Mouse (Mus musculus) heart, adult 18-20 months (tissue): Measurements from ENCODE around the gene Nr1i2. TPM values are rescaled to one million over a fixed set of nuclear protein-coding genes. Genes with fewer than 3 reads are reported as not detected.
"Not testable (repeated sequence)": the region's sequence is repeated elsewhere in the genome, so short reads cannot be mapped to it uniquely, and the experiment has no call there.

Source experiments
- DNase-seq, 2 experiments: peaks; one replicate each; pipeline ENCODE4 v3.0.0; 2021 to 2022; ENCODE audit warnings: mixed read lengths in 1 of 2
- long read RNA-seq, 2 experiments: library from polyadenylated mRNA; stranded (forward); transcript quantifications; one replicate each; pipeline ENCODE4 v2.0.0; 2021
- total RNA-seq, 2 experiments: library from RNA; stranded (reverse); gene quantifications; 2 replicates each; pipeline ENCODE4 v1.2.3; 2021

Nr1i2 gene
- not detected for total RNA-seq
- long read RNA-seq, experiment 1, result 0 reads
- long read RNA-seq, experiment 2, result 0 reads

- no peak for DNase-seq
These were observed at the start of gene Nr1i2 for GRCm38 (mm10) chr16:38294685-38295348. Nr1i2 (minus strand) TSS chr16:38294824.

DNA sequence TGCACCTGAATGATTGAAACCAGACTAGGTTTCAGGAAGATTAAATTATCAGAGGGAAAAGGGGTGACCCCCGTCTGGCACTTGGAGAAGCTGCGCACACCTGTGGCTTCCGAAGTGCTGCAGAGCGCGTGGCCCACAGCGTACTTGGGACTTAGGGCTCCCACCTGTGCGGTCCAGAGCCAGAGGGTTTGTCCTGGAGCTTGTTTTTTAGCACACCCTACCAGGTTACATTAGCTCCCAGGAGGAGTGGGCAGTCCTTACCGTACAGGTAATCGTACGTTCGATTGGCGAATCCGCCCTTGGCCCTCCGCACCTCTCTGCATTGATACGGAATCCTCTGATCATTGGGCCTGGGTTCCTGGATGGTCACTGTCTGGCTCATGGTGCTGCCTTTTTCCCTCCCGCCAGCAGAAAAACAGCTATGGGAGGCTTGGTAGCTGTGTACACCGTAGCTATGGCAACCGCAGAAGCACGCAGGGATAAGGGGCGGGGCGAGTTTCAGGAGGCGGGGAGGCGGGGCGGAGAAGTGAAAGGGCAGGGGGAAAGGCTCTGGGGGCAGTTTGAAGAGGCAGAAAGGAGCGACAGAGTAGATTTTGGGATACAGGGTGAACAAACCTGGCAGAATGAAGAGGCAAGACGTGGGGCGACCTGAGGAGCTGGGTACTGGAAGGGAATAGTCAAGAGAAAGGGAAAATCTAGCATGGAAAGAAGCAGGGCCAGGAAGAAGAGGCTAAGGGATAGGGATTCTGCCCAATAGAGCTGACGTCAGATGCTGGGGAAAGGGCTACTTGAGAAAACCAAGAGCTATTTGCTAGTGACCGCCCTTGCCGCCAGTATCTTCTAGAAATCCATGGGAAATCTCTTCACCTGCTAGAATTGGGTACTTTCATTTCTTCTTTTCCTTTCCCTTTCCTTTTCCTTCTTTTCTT, 47.0 kb upstream of the Nr1i2 start, which contains the start of gene Maats1:
Maats1 (minus strand) TSS at position 748 of the 929 bp plus-strand sequence.
- DNase-seq, result peak; percentile 83 to 84

GRCm38 (mm10) chr16:38338077-38338476, 43.5 kb upstream of the Nr1i2 start:
- DNase-seq, result not testable (repeated sequence)

DNA sequence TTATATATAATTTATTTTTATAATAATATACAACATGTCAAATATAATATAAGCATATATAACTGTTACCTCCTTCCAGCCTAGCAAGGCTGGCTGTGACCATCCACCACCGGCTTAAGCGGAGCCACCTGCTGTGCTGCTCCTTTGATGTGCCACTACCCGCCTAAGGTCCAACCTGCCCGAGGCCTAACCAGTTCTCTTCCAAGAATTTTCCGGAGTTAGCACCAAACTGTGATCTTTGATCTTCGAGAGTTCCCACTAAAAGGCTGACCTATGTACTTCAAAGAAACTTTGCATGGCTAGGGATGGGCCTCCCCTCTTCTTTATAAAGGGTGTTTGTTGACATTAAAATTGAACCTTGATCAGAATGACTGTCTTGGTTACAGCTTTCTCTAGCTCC, 39.8 kb upstream of the Nr1i2 start:
- no peak for DNase-seq

DNA sequence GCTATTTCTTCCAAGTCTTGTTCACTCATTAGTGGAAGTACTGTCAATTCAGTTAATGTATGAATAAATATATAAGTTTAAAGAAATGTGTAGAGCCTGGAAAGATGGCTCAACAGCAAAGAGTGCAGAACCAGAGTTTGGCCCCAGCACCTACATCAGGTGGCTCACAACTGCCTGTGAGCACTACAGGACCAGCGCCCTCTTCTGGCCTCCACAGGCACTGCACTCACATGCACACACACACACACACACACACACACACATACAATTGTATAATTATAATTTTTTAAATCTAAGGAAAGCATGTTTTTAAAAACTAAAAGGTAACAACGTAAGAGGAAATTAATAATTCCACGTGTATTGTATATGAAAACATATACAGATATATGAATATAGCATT, 34.7 kb upstream of the Nr1i2 start:
- DNase-seq, result no peak

DNA sequence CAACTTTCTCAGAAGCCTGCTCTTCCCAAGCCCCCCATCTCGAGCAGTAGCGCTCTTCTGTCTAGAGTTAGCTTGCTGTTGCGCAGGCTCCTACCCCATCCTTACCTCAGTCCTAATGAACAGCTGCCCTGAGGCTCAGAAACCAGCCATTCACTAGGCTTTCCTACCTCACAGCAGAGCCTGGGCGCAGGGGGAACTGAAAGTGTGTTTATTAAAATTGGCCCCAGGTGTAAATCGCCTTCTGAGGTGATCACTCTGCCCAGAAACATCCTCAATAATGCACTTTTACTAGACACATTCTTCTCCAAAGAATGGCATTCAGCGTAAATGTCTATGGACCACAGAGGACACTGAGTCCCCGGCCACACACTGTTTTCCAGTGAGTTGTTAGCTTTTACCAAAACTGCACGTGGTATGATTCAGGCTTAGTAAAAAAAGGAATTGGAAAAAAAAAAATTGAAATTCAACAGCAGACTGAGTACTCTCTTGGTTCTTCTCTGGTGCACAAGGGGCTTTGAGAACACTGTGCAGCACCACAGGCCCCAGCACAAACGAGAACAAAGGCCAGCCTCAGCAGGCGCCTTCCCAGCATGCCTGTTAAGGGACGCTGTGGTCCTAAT, 32.3 kb upstream of the Nr1i2 start:
- no peak for DNase-seq

- no peak for DNase-seq
These were observed 29.7 kb upstream of the Nr1i2 start for GRCm38 (mm10) chr16:38324311-38324710.

DNA sequence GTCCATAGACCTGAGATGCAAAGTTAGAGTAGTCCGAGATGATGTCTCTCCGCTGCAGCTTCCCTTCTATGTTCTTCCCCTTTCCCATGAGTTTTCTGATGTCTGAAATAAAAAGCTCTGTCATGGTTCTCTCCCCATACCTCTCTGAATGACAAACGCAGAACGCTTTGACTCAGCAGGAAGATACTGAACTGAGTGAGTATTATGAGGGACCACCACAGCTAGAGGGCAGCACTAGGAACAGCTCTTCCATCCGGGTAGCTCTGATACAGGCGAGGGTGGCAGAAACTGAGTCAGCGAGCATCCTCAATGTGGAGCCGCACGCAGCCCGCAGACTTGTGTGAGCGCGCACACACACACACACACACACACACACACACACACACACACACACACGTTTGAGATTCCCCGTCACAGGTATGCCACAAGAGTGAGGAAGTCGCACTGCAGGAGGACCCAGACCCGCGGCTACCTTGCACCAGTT, 26.9 kb upstream of the Nr1i2 start:
- peak; percentile 29 to 67 for DNase-seq

DNA sequence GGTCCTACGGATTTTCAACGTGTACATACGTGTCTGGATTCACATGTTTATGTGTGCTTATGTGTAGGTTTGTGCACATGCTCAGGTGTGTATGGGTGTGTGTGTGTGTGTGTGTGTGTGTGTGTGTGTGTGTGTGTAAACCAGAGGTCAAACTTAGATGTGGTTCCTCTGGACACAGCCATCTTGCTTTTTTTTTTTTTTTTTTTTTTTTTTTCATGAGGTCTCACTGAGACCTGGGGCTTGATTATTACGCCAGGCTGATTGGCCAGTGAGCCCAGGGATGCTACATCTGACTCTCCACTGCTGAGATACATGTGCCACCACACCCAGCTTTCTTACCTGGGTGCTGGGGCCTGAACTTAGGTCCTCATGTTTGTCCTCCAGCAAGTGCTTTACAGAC, 24.5 kb upstream of the Nr1i2 start:
- no peak for DNase-seq

DNA sequence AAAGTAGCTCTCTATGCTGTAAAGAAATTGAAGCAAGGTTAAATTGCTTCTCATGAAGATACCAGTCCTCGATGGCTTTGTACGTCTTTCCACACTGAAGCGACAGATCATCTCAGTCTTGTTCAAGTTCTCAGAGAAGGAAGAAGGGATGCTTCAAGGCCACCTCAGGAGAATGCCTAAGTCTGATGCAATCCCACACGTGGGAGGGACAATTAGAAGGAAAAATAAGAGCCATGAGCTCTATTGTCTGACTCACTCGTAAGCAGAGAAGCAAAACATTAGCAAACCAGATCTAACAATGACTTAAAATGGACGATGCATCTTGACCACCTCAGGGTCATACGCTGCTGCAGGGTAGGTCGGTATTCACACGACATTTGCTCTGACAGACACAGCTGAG, 23.9 kb upstream of the Nr1i2 start:
- no peak for DNase-seq

DNA sequence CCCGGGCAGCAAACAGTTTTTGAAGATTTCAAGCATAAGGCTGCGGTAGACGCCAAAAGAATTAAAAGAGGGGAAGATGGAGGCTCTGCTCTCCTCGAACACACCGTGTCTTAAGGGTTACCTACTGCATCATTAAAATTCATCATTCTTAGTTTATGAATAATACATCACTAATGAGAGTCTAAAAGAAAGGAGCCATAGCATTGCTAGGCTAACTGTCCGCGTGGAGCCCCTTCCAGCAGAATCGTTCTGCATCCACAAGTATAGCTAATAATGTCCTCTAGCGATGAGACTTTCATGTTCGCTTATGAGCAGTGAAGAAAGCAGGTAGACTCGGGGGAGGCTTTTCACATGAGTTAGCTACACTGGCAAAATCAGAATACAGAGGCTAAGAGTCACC, 13.6 kb upstream of the Nr1i2 start:
- DNase-seq, result no peak

GRCm38 (mm10) chr16:38307651-38308050, 13.0 kb upstream of the Nr1i2 start:
- no peak for DNase-seq

DNA sequence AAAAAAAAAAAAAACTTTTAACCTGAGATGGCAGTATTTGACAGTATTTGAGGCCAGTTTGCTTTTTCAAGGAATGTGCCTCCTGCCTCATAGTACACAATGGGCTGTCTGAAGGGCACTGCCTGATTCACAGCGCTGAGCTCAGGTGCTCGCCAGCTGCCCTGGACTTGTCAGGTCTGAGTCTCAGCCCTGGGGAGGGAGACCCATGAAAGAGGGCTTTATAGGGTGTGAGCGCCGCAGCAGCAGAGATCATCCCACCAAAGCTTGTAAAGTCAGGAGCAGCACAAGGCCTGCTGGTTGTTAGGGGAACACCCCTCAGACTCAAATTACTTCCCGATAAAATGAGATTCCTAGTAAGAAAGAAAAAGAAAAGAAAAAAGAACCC, 12.6 kb upstream of the Nr1i2 start:
- no peak for DNase-seq

DNA sequence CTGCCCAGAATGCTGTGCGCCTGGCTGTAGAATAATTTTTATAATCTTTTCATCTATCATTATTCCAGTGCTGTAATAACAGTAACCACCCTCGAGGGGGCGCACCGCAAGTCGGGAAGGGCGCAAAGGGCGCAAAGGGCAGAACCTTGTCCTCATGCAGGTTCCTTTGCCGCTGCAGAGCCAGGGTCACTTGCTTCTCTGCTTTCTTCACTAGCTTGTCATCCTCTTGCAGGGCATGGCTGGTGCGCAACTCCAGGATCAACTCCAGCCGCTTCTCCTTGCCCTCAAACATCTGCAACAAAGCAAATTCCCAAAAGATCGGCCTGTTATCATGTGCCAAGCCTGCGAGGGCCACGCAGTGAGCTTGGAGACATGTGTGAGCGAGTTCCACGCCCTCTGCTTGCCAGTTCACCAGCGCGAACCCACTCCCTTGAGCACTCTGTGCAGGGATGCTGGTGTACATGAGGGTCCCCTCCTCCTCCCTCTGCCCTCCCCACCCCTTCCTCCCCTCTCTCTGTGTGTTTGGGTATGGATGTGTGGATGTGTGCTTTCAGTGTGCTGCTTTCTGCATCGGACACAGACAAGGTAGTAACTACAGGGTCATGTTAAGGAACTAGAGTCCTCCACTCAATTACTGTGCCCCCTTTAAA, 12.1 kb upstream of the Nr1i2 start:
- peak in 1 of 2 experiments; percentile 4 for DNase-seq

DNA sequence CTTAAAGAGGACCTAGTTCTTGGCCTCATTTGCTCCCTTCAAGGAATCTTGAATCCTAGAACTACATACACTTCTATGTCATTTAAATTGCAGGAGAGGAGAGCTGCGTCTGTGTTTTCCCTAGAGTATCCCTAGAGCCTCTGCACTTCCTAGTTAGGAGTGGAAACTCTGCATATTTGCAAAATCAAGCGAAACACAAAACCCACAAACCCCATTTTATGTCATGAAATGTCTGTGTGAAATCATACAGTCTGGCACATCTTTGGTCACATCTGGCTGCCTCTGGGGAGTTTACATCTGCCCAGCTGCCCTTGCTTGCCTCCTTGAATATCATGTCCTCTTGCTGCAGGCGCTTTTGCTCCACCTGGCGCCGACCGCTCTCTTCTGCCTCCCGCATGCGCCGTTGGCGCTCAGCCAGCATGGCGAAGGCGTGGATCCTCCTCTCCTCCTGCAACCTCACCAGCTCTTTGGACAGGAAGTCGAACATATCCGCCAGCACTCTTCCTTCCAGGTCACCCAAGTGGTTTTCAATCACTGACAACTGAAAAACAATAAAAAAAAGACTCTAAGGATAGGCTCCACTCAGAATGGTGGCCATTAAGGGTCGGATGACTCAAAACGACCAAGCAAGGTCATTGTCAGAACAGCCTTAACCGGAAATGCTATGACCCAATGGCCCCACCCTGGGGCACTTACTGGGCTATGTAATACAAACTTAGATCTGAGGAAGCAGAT, 10.0 kb upstream of the Nr1i2 start:
- peak; percentile 21 to 31 for DNase-seq

- no peak for DNase-seq
These were observed 7.7 kb upstream of the Nr1i2 start for GRCm38 (mm10) chr16:38302367-38302766.

DNA sequence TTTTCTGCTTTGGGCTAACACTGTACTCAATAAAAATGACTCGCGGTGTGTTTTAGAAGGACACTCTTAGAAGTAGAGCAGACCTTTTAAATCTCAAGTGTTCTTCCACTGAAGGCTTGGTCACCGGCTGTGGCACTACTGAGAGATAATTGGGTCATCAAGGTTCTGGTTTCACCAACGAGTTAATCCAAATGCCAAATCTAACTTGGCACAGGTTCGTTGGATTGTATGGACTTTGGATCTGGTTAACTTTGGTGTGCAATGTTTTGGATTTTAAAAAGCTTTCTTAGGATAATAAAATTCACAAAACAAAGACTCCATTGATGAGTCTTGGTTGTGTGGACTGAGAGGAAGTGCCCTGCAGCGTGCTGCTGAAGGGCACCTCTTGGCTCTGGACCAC, 3.8 kb upstream of the Nr1i2 start:
- DNase-seq, result no peak

GRCm38 (mm10) chr16:38295349-38295930, 816 bp upstream of the Nr1i2 start:
- peak in 1 of 2 experiments; percentile 12 for DNase-seq

DNA sequence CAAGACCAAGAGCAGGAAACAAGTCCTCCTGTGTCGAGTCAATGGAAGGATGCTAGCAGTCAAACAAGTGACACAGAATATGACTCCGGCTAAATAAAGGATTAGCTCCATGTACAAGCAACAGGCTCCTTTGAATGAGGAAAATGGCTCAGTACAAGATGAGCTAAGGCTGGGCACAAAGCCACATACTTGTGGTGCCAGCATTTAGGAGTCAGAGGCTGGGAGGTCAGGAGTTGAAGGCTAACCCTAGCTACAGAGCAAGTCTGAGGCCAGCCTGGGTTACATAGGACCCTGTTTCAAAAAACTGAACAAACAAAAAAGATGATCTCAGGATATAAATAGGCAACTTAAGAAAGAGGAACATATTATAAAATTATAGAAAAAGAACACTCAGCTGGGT, 4.5 kb downstream of the Nr1i2 start:
- DNase-seq, result no peak

- DNase-seq, result no peak
These were observed 5.8 kb downstream of the Nr1i2 start for GRCm38 (mm10) chr16:38288851-38289250.

DNA sequence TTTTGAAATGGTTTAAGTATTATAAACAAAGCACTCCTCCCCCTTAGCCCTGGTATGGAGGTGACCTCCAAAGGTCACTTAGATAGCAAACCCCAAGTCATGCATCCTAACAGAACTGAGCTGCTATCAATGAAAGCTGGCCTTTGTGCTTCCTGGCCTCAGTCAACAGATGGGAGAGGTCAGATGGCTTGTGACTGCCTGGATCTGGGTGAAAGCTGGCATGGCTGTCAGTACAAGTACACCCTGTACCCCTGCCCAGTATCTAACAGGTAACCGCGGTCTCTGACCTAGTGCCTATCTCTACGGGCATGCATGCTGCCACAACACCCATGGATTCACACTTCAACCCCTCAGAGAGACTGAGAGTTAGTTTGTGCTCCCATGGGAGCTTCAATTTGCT, 6.9 kb downstream of the Nr1i2 start:
- DNase-seq, result no peak
